Mouse (Mus musculus) telencephalon, adult 2 months (tissue): ENCODE measurements around the gene Rps6kc1.
A peak's percentile ranks its signal among the peaks of the same experiment; 100 is the strongest.

Source experiments
- DNase-seq: peaks from one replicate; pipeline ENCODE4 v3.0.0-alpha.2; 2011; ENCODE audit warnings: low read depth, low spot score

Rps6kc1 gene

GRCm38 (mm10) chr1:190667821-190668220, 243.7 kb downstream of the Rps6kc1 start:
- no peak for DNase-seq

- DNase-seq: no peak
Measured at GRCm38 (mm10) chr1:190667326-190667725, 244.2 kb downstream of the Rps6kc1 start.

DNA sequence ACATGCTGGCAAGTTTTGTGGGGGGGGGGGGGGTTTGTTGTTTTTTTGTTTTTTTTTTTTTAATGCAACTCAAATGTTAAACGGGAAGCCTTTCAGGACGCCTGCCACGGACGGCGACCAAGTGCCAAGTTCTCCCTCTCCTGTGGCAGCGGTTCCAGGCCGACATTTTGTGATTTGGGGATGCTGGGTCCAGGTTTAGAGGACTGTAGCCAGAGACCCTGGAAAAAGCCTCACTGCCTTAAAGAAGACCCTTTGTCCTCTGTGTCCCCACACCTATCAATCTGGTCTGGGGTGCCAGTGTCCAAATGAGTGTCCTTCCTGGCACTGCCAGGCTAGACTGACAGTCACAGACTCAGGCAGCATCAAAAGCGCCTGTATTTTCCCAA, 246.1 kb downstream of the Rps6kc1 start:
- no peak for DNase-seq

GRCm38 (mm10) chr1:190664767-190665489, 246.6 kb downstream of the Rps6kc1 start:
- DNase-seq: no peak

- no peak for DNase-seq
Measured at GRCm38 (mm10) chr1:190663996-190664395, 247.6 kb downstream of the Rps6kc1 start.

GRCm38 (mm10) chr1:190662736-190663135, 248.8 kb downstream of the Rps6kc1 start:
- DNase-seq: no peak

DNA sequence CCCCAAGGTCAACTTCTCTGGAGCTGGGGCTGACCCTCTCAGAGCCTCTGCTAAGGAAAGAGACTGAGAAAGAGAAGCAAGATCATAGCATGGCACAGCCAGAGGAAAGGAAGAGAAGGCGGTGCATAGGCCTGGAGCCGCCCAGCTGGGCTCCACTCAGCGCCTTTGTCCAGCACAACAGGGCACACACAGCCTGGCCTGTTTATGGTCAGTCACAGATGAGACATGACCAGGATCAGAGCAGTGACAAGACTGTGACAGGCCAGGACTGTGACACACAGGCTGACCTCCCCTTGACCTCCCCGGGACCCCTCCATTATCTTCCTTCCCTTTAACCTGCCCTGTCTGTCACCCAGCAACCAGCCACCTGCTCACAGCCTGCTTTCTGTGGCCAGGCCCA, 249.8 kb downstream of the Rps6kc1 start:
- DNase-seq: no peak

DNA sequence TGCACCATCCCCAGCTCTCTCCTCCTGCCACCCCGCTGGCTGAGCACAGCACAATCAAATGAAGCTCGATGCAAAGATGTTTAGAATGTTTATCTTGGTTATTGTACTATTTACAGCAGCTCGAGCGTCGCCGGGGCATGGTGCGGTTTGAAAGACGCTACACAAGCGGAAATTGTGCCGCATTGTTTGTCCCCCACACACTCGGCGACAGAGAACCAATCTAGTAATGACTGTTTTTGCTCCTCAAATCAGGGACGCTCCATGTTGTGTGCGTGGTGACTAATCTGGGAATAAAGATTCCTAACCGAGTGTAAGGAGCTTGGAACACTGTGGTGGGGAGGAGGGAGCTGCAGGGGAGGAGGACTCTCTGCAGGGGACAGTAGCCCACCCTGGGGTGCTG, 250.3 kb downstream of the Rps6kc1 start:
- no peak for DNase-seq

DNA sequence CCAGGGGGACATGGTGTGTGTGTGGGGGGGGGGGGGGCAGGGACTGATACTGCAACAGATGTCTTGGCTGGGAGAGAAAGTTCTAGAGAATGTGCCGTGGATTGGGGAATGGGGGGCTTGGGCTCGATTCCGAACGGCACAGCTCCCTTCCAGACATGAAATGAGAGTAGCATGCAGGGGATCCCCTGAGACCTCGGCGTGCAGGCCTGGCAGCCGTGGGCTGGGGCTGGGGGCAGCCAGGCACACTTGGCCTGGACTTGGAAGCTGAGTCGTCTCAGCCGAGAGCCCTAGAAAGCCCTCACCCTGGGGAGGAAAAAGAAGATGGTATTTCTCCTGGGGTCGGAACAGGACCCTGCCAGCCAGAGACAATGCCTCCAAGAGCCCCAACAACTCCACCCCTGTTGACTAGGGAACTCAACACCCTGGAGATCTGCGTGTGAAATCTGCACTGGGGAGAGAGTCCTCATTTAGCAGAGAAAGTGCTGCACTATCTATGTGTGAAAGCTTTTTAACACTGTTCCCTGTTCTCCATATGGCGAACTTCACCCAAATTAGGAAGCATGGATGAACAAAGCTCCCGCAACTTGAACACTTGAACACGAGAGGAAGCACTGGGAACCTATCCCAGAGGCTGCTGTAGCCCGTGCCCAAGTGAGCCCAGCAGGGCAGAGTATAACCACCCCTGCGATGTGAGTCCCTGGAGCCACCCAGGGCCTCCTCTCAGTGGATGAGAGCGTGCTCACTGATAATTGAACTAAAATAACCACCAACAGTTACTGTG, 251.7 kb downstream of the Rps6kc1 start:
- DNase-seq: peak; percentile 89

DNA sequence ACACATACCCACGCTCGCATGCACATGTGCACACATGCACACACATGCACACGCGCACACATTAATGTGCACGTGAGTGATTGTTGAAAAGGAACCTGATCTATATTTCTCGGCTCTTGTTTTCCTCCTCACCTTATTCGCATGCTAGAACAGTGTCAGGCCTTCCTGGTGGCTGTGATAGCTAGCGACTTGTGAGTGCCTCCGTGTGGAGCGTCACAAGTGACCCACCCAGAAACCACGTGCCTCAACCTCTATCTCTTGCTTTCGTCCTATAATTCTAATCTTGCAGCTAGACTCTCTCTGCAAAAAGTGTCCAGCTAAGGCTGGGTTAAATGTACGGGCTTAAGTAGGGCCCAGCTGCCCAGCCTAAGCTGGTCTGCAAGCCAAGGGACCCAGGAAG, 253.3 kb downstream of the Rps6kc1 start:
- no peak for DNase-seq

DNA sequence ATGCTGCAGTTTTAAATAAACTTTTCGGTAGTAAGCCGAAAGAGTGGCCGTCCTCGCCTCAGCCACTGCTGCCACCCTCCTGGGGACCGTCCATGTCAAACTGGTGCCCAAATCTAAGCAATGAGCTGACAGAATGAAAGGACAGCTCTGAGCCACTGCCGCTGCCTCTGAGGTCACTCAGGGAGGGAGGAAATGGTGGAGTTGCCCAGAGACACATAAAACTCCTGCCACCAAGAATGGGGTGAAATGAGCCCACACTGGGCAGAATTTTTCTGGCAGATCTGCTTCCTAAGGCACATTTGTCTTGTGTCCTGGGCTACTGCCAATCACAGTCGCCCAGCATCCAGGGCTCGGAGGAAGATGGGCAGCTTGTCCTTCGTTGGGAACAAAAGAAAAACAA, 255.5 kb downstream of the Rps6kc1 start:
- DNase-seq: no peak

GRCm38 (mm10) chr1:190655651-190656050, 255.9 kb downstream of the Rps6kc1 start:
- DNase-seq: no peak

DNA sequence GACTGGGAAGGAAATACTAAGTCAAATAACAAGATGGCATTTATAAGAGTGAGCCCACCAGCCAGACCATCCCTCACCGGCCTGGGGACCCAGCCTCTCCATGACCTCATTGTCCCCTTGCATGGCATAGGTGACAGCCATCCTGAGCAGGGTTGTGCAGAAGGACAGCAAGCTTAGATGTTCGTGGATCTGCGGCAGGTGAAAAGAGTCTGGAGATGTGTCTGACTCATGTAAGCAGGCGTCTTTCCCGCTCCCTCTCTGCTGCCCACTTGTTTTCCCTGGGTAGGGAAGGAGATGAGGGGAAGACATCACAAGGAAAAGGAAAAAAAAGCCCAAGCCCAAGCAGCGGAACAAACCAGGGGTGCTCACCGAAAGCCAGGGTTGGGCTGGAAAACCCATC, 256.5 kb downstream of the Rps6kc1 start:
- DNase-seq: no peak

DNA sequence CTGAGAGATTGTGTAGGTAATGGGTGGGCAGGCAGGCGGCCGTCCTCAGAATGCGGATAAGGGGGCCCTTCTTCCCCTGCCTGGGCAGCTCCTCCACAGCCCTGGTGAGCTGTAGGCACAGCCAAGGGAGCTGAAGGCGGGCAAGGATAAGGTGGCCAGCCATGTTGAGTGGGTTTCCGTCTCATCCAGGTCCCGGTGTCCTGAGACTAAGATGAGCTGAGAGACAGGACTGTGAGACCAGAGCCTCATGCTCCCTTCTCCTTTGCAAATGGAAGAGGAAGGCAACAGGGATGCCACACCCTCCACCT, 256.9 kb downstream of the Rps6kc1 start:
- no peak for DNase-seq

DNA sequence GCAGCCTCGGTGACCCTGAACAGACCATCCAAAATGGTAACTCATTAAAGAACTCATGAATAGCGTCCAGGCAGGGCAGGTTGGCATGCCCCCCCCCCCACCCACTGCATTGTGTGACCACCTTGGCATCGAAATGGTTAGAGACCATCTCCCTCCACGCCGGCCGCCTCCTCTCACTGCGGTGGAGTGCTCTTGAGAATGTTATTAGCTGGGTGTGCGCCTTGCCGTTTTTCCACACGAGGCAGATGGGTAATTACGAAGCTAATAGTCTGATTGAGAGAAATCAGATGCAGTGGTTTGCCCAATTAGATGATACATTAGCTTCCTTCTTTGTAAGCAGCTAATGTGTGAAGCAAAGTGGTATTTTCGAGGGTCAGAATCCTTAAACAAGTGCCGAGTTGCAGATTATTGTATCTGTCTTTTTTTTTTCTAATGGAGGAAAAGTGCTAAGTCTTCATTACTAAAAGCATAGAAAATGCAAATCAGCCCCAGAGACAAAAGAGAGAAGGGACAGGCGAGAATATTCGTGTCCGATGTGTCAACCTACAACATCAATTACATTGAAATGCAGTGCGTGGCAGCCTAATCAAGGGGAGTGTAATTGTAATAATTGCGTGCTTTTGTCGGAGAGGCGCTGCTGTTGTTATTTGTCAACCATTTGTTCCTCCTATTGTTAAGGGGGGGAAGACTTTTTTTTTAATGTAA, 257.4 kb downstream of the Rps6kc1 start:
- DNase-seq: no peak

- no peak for DNase-seq
Measured at GRCm38 (mm10) chr1:190653081-190653480, 258.5 kb downstream of the Rps6kc1 start.
